Mouse (Mus musculus) testis, postnatal 14 days (tissue): Measurements from ENCODE around the gene Hmgcl.

ENCODE experiments used
- DNase-seq: peaks from one replicate; pipeline ENCODE4 v3.0.0; 2021; ENCODE audit warnings: low spot score

Gene Hmgcl

GRCm38 (mm10) chr4:135946278-135946658 is at the start of gene Hmgcl:
Gene Hmgcl (plus strand): TSS chr4:135946448.
- peak; percentile 93 for DNase-seq

- no peak for DNase-seq
Measured at GRCm38 (mm10) chr4:135898380-135899049, 47.7 kb upstream of the Hmgcl start.

GRCm38 (mm10) chr4:135899050-135899448 is 47.2 kb upstream of the Hmgcl start:
- no peak for DNase-seq

- DNase-seq: no peak
Measured at GRCm38 (mm10) chr4:135900008-135900407, 46.2 kb upstream of the Hmgcl start.

- no peak for DNase-seq
Measured at GRCm38 (mm10) chr4:135902606-135903242, 43.5 kb upstream of the Hmgcl start.

GRCm38 (mm10) chr4:135904810-135905209 is 41.4 kb upstream of the Hmgcl start:
- DNase-seq: no peak

GRCm38 (mm10) chr4:135906633-135907032 is 39.6 kb upstream of the Hmgcl start:
- DNase-seq: no peak

- no peak for DNase-seq
Measured at GRCm38 (mm10) chr4:135909326-135910066, 36.8 kb upstream of the Hmgcl start.

- no peak for DNase-seq
Measured at GRCm38 (mm10) chr4:135911531-135911930, 34.7 kb upstream of the Hmgcl start.

- DNase-seq: no peak
Measured at GRCm38 (mm10) chr4:135912164-135912563, 34.1 kb upstream of the Hmgcl start.

- no peak for DNase-seq
Measured at GRCm38 (mm10) chr4:135912835-135913234, 33.4 kb upstream of the Hmgcl start.

- DNase-seq: no peak
Measured at GRCm38 (mm10) chr4:135913433-135913832, 32.8 kb upstream of the Hmgcl start.

- DNase-seq: no peak
Measured at GRCm38 (mm10) chr4:135918635-135919279, 27.5 kb upstream of the Hmgcl start.

- DNase-seq: no peak
Measured at GRCm38 (mm10) chr4:135919280-135919639, 27.0 kb upstream of the Hmgcl start.

- DNase-seq: peak; percentile 96
Measured at GRCm38 (mm10) chr4:135920304-135921241, 25.7 kb upstream of the Hmgcl start, which contains the start of gene Fuca1. Gene Fuca1 (plus strand): TSS chr4:135920735.

GRCm38 (mm10) chr4:135921257-135922120 is 24.8 kb upstream of the Hmgcl start:
- DNase-seq: no peak

- DNase-seq: no peak
Measured at GRCm38 (mm10) chr4:135922190-135922589, 24.1 kb upstream of the Hmgcl start.

- DNase-seq: no peak
Measured at GRCm38 (mm10) chr4:135924418-135924817, 21.8 kb upstream of the Hmgcl start.

GRCm38 (mm10) chr4:135925341-135925740 is 20.9 kb upstream of the Hmgcl start:
- DNase-seq: no peak

- DNase-seq: no peak
Measured at GRCm38 (mm10) chr4:135926195-135926808, 19.9 kb upstream of the Hmgcl start.
